Mouse (Mus musculus): ENCODE measurements around the gene Nr2f6.

Gene Nr2f6

DNA sequence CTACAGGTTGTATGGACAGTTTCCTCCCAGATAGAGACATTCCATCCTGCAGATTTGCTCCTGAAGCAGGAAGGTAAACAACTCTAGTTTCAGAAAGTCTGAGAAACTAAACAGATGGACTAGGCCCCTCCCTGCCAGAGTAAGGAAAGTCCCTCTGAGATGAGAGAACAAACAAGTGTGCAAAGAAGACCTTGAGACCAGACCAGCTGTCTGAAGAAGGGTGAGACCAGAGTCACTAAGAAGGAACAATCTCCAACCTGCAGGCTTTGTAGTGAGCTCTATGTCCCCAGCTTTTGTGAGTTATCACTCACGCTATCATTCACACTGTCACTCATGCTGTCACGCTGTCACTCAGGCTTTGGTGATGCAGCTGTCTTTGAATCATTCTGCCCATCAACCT is 9.9 kb upstream of the Nr2f6 start:
- no peak for DNase-seq (ENCODE audit: low read depth, low spot score)

DNA sequence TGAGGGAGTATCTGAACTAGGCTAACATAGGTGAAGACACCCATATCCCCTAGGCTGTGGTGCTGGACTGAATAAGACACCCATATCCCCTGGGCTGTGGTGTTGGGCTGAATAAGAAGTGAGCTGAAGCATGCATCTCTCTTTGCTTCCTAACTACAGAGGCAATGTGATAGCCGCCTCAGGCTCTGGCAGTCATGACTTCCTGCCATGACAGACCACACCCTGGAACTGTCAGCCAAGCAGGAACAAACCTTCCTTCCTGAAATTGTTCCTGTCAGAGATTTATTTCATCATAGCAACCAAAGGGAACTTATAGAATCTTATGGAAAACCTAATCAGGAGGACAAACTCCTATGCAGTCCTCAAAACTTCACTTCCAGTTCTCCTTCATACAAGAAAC is 6.5 kb upstream of the Nr2f6 start:
- no peak for DNase-seq (ENCODE audit: low read depth, low spot score)

DNA sequence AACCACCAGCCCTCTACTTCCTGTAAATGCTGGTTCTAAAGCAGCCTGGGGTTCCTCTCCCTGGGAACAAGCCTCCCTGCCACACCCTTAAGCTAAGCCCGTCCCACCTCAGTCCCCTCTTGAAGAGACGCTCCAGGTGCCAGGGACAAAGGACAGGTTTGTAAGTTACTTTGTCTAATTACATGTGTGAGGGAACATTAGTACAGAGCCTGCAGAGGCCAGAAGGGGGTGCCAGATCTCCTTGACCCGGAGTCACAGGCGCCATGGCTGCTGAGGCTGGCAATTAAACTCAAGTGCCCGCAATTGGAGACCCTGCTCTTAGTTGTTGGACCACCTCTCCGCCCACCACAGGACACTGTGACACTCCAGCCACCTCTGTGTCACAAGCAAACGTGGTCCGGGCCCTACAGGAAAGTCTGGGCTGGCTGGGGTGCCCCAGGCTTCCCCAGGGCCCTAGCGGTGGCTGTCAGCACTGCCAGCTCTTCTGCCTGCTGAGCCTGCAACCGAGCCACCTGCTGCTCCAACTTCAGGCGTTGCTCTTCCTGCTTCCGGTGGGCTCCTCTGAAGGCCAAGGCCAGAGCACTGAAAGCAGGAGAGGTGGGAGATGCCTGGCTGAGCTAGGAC is 3.6 kb upstream of the Nr2f6 start:
- DNase-seq (ENCODE audit: low read depth, low spot score) = no peak

DNA sequence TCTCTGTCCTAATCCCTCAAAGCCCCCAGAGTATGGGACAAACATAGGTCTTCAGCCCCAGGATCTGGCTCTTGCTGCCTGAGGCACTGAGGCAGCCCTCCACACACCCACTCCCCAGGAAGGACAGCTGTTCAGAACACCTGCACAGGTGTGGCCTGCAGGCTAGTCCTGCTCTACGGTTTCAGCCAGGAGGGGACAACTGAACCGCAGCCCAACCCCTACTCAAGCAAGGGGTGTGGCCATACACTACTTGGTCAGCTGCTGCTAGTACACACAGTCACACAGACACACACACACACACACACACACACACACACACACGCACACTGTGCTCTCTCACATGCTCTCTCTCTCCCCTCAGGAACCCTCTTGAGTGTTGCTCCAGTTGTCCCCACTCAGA is 2.1 kb upstream of the Nr2f6 start:
- no peak for DNase-seq (ENCODE audit: low read depth, low spot score)

DNA sequence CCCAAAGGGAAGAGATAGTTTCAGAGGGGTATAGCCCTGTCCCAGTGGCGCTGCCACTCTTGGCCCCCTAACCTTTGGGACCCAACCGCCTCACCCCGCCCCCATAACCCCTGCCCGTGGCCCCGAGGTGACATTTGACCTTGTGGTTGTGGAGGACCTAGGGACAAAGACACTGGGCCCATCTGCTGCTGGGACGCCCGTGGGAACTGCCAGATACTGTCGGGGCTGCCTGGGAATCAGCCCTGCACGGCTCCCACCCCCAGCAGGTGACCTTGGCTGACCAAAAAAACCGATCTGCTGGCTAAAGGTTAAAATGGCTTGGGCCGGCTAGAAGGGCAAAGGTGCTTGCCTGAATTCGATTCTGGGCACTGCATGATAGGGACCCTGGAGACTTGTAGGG is 1.6 kb upstream of the Nr2f6 start:
- no peak for DNase-seq (ENCODE audit: low read depth, low spot score)

DNA sequence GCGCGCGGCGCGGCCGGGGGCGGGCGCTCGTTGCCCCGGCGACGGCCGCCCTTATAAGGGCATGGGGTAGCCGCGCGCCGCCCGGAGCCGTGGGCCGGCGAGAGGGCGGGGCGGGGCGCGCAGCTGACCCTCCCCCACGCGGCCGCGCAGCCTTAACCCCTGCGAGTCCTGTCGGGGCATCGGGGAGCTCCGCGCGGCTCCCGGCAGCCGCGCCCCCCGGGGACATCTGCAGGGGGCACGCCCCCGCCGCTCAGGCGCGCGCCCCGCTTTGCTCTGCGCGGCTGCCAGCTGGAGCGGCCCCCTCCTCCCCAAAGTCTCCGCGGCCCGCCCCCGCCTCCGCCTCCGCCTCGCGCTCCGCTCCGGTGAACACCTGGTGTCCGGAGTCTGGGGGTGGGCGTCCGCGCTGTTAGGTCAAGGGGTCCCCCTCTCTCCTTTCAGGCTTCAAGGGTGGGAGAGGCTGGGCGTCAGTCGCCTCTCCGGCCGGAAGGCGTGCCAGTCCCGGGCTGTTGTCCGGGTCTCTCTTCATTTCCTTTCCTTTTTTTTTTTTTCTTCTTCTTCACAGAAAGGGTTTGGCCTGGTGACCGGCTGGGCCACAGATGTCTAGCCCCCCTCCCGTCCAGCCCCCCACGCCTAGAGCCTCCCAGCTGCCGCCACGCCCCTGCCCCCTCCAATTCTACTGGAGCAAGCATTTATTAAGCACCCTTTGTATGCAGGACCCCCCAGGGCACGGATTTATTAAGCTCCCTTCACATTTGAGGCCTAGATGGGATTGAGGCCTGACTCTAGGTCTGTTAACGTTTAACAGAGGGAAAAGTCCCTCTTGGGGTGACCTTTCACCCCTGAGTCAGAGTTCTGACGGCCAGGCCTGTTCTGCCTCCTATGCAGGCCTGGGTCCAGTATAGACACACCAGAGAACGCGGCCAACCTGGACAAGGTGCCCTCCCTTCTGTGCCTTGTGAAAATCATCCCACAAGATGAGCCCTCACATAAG is 506 bp upstream of the Nr2f6 start:
- DNase-seq (ENCODE audit: low read depth, low spot score) = no peak

DNA sequence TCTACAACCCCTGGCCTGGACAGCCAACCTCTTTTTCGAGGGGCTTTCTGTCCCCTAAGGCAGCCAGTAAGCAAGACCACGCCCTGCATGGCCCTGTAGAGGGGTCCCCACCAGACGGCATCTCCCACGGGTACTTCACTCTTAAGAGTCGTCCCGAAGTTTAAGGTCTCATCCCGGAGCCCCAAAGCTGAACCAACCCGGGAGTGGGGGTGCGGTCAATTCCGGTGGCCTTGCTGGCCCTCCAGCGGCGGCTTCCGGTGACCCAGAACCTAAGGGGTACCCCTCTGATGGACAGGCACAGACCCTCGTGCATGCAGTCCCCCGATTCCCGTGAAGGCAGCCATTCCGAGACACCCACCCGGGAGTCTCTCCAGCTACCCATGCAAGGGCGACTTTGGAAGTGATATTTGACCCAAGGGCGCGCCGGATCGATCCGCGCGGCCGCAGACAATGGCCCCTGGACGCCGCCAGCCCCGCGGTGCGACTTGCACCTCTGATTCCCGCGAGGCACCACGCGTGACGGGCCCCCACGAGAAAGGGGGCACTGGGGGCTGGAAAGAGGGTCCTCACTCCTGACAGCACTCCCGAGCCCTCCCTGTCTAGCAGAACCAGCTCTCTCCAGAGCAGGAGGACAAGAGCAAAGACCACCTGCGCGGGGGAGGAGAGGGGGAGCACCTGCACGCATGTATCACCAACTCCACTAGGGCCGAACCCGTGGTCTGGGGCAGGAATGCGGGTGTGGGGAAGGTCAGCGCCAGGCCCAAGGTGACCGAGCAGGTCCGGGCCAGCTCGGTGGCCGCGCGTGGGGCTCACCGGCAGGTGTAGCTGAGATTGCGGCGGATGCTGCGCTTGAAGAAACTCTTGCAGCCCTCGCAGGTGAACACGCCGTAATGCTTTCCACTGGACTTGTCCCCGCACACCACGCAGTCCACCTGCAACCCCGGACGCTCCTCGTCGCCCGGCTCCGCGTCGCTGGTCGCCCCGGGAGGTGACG is 1.3 kb downstream of the Nr2f6 start:
- no peak for DNase-seq (ENCODE audit: low read depth, low spot score)

DNA sequence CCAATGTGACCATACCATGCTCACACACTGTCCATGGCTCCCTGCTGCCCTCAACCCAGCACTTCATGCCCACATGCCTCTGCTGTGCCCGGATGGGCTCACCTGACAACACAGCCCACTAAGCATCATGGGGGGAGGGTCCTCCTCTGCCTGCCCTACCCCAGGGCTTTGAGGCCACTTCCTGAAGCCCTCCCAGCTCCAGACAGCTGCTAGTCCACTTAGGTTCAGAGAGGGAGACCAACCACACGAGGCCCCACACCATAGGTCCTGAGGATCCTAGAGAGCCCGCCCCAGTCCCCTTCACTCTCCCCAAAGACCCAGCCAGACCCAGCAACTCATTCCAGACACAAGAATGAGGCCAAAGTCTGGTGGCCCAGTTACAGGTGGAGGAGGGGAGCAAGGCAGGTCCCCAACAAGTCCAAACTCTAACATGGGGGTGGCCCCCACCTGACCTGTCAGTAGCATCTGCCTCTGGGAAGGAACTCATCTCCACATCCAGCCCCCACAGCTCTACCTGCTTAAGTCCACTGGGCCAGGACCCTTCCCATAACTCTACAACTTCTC is 2.2 kb downstream of the Nr2f6 start:
- DNase-seq (ENCODE audit: low read depth, low spot score) = no peak

DNA sequence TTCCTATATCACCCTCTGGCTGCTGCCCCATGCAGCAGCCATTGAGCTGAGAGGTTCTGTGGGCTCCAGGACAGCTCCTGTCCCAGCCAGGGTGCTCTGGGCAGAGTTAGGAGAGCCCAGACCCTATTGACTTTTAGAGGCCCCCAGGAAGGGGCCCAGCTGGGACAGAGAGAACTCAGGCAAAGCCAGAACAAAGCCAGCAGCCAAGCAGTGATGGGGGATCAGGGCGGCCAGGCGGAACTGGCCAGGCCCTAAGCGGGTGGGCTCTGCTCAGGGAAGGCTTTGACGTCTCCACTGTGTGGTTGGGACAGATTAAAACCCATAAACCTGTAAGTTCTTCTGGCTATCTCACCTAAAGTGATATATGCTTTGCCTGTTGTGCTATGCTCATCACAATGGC is 2.8 kb downstream of the Nr2f6 start:
- DNase-seq (ENCODE audit: low read depth, low spot score) = no peak

DNA sequence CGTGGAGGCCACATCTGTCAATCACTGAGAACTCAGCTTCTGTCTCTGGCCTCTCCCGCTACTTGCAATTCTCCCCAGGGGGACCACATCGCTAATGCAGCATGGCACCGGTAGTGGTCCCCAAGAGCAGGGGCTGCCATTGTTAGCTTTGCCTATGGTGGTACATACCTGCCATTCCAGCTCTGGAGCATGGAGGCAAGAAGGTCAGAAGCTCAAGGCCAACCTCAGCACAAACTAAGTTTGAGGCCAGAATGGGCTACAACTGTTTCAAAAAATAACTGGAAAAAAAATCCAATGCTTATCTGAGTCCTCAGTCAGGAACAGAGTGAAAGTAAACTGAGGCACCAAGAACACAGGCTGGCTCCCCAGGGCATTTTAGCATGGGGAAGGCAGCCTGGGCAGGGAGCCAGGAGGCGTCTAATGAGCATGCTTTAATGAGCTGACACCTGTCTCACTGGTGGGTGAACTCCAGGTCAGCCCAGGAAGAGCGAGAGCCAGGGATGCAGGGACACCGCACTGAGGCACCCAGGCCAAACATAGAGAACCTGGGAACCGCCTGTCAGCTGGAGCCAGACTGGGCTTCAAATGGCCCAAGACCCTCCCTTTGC is 5.2 kb downstream of the Nr2f6 start:
- DNase-seq (ENCODE audit: low read depth, low spot score) = no peak

DNA sequence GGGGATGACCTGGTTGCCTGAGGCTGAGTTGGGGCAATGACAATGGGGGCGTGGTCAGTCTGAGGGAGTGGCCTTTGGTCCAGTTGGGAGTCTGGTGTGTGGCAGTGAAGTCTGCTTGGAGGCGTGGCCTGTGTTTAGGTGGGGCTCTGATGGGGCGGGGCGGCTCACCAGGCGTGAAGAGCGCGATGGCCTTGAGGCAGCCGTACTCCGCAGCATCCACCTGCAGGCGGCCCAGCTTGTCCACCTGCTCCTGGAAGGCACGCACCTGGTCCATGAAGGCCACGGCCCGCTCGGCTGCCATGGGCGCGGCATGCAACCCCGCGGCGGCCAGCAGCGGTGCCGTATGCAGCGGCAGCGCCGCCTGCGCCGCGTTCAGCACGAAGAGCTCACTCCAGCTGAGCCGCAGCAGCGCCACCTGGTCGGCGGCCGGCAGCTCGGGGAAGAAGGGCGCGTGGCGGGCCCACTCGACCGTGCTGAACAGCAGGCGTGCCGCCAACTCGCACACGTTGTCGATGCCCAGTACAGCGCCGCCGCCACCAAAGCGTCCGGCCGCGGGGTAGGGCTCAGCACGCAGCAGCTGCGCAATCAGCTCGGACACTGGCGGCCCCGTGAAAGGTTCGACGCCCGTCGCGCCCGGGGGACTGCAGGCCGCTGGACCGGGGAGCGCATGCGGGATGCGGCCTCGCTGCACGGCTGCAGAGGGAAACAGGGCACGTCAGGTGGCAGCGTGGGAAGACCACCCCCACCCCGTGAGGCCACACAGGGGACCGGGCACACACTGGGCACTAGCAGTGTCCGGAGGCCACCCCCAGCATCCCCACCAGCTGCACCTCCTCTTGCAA is 6.0 kb downstream of the Nr2f6 start:
- peak; percentile 57 for DNase-seq (ENCODE audit: low read depth, low spot score)

DNA sequence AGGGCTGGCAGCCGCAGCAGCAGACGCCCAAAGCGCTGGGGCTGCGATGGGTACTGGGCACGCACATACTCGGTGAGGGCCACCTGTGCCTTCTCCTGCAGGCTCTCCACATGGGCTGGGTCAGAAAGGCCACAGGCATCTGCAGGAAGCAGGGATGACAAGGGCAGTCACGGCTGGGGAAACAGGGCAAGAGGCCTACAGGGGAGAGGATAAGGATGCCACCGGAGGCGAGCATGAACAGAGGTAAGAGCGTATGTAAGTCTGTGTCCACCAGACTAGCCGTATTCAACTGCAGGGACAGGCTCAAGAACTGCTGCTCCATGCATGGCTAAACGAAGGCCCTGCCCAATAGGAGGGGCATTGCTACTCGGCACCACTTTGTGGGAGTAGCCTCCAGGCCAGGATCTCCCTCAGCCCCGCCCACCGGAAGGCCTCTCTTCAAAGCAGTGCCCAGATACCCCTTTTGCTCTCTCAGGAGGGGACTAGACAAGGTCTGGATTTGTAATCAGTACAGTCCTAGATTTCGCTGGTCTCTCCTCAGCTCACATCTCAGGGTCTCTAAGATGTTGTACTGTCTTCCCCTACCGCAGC is 7.0 kb downstream of the Nr2f6 start:
- DNase-seq (ENCODE audit: low read depth, low spot score) = no peak

DNA sequence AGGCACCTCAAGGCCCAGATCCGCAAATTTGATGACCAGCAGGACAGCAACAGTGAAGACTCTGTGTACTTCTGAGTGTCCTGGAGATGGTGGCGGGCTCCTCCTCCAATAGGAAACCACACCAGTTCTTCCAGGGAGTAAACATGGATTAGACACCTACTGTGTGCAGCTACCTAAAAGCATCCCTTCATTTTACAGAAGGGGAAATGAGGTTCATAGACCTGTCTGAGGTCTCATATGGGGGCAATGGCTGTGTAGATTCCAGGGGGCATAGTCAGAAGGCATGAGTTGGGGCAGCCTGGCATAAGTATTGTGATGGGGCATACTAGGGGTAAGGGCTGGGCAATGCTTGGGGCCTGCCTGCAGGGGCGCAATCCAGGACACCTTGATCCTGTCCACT is 8.8 kb downstream of the Nr2f6 start:
- DNase-seq (ENCODE audit: low read depth, low spot score) = no peak

DNA sequence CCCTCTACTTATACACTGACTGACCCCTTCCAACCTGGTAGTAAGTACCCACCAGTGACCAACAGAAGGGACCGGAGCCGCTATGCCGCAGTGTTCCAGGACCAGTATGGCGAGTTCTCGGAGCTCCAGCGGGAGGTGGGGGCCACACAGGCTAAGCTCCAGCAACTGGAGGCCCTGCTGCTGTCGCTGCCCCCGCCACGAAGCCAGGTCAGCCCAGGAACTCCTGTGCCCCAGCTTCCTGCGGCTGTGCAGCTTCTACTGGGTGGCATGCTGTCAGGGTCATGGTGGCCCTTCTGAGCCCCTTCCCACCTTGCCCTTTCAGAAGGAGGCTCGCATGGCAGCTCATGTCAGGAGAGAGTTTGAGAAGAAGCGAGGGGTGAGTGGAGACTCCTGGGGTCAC is 9.3 kb downstream of the Nr2f6 start:
- no peak for DNase-seq (ENCODE audit: low read depth, low spot score)

DNA sequence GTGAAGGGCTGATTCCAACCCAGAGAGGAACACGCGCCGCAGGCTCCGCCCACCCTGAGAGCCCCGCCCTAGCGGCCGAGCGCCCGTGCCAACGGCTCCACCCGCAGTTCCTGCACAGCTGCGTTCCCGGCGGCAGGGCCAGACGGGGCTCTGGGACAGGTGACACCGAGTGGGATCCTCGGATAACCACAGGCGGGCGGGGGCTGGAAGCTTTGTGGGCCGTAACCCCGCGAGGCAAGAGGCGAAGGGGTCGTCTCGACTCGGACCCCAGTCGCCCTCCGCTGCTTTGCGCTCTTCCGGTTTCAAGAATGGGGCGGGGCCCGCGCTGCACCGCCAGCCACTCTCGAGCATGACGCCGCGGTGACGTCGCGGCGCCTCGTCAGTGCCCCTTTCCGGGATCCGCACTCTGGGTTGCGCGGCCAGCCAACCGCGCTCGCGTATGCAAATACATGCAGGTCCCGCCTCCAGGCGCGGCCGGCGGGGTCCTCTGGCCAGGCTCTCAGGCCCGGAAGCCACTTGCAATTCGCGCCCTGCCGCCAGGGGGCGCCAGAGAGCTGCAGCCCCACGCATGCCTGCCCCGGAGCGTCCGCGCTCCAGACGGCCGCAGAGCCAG is 10.4 kb downstream of the Nr2f6 start, which contains the start of gene Ocel1:
Ocel1 (plus strand) TSS at position 63 of the 613 bp plus-strand sequence.
- peak; percentile 94 for DNase-seq (ENCODE audit: low read depth, low spot score)

DNA sequence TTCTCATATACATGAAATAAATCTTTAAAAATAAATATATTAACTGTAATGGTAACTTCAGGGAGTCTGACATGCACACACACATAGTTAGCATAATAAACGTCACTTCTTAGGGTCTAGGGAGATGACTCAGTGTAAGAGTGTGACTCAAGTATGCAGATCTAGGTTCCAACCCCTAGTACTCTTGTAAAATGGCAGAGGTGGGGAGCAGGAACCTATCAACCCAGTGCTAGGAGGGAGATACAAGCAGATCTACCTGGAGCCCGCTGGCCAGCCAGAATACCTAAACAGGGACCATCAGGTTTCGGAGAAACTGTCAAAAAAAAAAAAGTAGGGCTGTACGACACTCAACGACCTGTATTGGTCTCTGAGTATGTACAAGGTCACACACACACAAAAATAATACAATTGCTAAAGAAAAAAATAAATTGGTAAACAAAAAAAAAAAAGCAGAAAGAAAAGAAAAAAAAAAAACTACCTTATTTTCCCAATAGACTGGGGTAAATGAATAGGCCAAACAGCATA is 11.0 kb downstream of the Nr2f6 start:
- DNase-seq (ENCODE audit: low read depth, low spot score) = no peak

DNA sequence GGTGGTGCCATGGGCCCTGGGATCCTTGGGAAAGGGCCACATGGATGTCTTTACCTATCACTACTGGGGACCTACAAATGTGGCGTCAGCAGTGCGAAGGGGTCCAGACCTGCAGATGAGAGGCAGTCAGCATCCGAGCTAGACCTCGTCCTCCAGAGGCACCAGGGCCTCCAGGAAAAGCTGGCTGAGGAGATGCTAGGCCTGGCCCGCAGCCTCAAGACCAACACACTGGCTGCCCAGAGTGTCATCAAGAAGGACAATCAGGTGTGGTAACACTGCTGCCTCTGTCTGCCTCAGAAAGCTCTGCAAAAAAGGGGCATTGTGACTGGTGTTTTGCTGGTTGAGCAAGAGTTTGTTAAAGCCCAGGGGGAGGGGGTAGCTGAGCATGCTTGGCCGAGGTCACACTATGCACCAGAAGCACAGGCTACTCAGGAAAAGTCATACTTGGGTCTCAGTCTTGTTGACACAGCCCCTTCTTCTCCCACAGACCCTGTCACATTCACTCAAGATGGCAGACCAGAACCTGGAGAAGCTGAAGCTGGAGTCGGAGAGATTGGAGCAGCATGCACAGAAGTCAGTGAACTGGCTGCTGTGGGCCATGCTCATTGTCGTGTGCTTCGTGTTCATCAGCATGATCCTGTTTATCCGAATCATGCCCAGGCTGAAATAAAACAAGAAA is 12.6 kb downstream of the Nr2f6 start:
- no peak for DNase-seq (ENCODE audit: low read depth, low spot score)

DNA sequence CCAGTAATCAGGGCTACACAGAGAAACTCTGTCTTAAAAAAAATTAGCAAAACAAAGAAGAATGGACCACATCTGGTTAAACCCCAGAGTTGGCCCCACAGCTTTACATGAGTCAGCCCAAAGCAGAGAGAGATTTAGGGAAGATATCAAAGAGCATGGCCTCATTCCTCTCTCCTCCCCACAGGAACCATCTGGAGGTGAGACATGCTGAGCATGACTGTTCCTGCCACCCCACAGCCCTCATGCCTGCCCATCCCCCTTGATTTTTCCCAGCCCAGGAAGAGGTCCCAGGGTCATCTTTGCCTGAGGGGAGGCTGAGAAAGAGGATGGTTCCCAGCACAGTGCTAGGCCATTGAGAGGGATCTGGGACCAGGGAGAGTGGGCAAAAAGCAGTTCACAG is 13.4 kb downstream of the Nr2f6 start:
- no peak for DNase-seq (ENCODE audit: low read depth, low spot score)

Data from c-Kit-negative CD71-positive TER-119-positive erythroid progenitor cells, embryonic 14.5 days (primary cell).